Comparison of ENCODE assay signal across 13 mouse cellular contexts in the genomic region with DNA sequence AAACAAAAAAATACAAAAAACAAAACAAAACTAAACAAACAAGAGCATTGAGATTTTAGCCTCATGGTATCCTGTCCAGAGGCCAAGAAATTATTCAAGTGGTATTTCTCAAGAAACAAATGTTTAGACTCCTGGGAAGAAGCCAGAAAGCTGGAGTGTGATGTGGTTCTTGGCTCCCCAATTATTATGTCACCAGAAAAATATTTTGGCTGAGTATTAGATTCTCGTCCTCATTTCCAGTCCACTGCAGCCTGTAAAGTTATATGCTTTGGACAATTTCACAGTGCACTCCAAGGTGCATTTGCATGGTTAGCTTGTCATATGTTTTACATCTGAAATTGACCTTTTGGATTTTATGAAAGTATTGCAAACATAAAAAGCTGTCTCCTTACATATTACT. TPM values are rescaled to one million over a fixed set of nuclear protein-coding genes. Genes with fewer than 3 reads are reported as not detected.
DNase-seq lines count a peak whose midpoint lies in the region; ATAC-seq and TF ChIP-seq lines count a peak whose summit lies in the region.
"Had no signal": no experiment of that assay in that cellular context is flagged by ENCODE, and none has a peak within 500 bp of the region (broad histone marks: within the 10 kb centered on the region; RNA-seq: fewer than 3 reads in every experiment).

No protein-coding gene starts in this region.

- H3K27me3 ChIP-seq in forebrain, postnatal 0 days (ENCODE audit: insufficient read depth, low read length): no peaks in the 10 kb centered on the region
- H3K27me3 ChIP-seq in forebrain, embryonic 16.5 days (replicated peaks; ENCODE audit: control insufficient read depth, insufficient read depth, low read length): no peaks in the 10 kb centered on the region
- no peaks in the 10 kb centered on the region for H3K27me3 ChIP-seq in limb, embryonic 13.5 days
- no peaks in the 10 kb centered on the region for H3K27me3 ChIP-seq in limb, embryonic 10.5 days (ENCODE audit: low read depth, poor library complexity, severe bottlenecking)
- H3K27me3 ChIP-seq: liver, embryonic 13.5 days had no signal

- H3K9me3 ChIP-seq in forebrain, postnatal 0 days (ENCODE audit: low read length): no peaks in the 10 kb centered on the region
- H3K9me3 ChIP-seq in forebrain, embryonic 16.5 days (ENCODE audit: control insufficient read depth, low read length): no peaks in the 10 kb centered on the region
- no peaks in the 10 kb centered on the region for H3K9me3 ChIP-seq in limb, embryonic 13.5 days
- H3K9me3 ChIP-seq in limb, embryonic 10.5 days (replicated peaks): no peaks in the 10 kb centered on the region
- H3K9me3 ChIP-seq: liver, embryonic 13.5 days had no signal

- H3K36me3 ChIP-seq in forebrain, postnatal 0 days (ENCODE audit: insufficient read depth): no peaks in the 10 kb centered on the region
- no peaks in the 10 kb centered on the region for H3K36me3 ChIP-seq in forebrain, embryonic 16.5 days (ENCODE audit: control insufficient read depth, insufficient read depth)
- no peaks in the 10 kb centered on the region for H3K36me3 ChIP-seq in limb, embryonic 13.5 days
- no peaks in the 10 kb centered on the region for H3K36me3 ChIP-seq in limb, embryonic 10.5 days
- H3K36me3 ChIP-seq: liver, embryonic 13.5 days had no signal

- ATAC-seq in forebrain, postnatal 0 days: no peak
- no peak for ATAC-seq in forebrain, embryonic 16.5 days
- ATAC-seq in limb, embryonic 13.5 days (ENCODE audit: low FRiP score, low read depth): peak; percentile 78; the same call in 1 of the 2 replicates
- ATAC-seq in frontal cortex, adult (ENCODE audit: low TSS enrichment): no peak
- ATAC-seq: midbrain, embryonic 16.5 days had no signal

- peak; percentile 1 for DNase-seq in forebrain, postnatal 0 days
- no peak for DNase-seq in limb, embryonic 10.5 days (ENCODE audit: low spot score)
- DNase-seq in fibroblast of lung, adult 2 months (ENCODE audit: low read depth): peak; percentile 45
- peak; percentile 14 for DNase-seq in lung, postnatal 14 days
- DNase-seq in left cerebral cortex, adult 9 months (ENCODE audit: low spot score in 2 of 2): no peak
- DNase-seq: embryo, embryonic 11 days; liver, embryonic 13.5 days had no signal

- no peak overlapping the region for H3K4me2 ChIP-seq in forebrain, postnatal 0 days (ENCODE audit: low read depth)
- no peak overlapping the region for H3K4me2 ChIP-seq in forebrain, embryonic 16.5 days (ENCODE audit: low read length)
- H3K4me2 ChIP-seq in limb, embryonic 13.5 days (replicated peaks): no peak overlapping the region
- H3K4me2 ChIP-seq: liver, embryonic 13.5 days had no signal

- H3K9ac ChIP-seq in forebrain, postnatal 0 days: no peak overlapping the region
- H3K9ac ChIP-seq in forebrain, embryonic 16.5 days (replicated peaks; ENCODE audit: low read depth, low read length): no peak overlapping the region
- H3K9ac ChIP-seq in limb, embryonic 13.5 days: no peak overlapping the region
- H3K9ac ChIP-seq: liver, embryonic 13.5 days had no signal

- WGBS in forebrain, postnatal 0 days: 35% methylated on average over 1 of the region's 1 CpGs
- WGBS in forebrain, embryonic 16.5 days: 55% methylated on average over 1 of the region's 1 CpGs
- WGBS in limb, embryonic 13.5 days: 35% methylated on average over 1 of the region's 1 CpGs
- 68% methylated on average over 1 of the region's 1 CpGs for WGBS in limb, embryonic 10.5 days

- TF ChIP-seq CTCF in forebrain, postnatal 0 days (IDR thresholded peaks at IDR 0.05; ENCODE audit: low read depth): no peak

- no peak overlapping the region for H3K4me3 ChIP-seq in forebrain, postnatal 0 days (ENCODE audit: low read depth, low read length)
- H3K4me3 ChIP-seq in forebrain, embryonic 16.5 days (replicated peaks; ENCODE audit: low read length): no peak overlapping the region
- no peak overlapping the region for H3K4me3 ChIP-seq in limb, embryonic 13.5 days
- H3K4me3 ChIP-seq in limb, embryonic 10.5 days: no peak overlapping the region
- H3K4me3 ChIP-seq: liver, embryonic 13.5 days had no signal

- no peak overlapping the region for H3K27ac ChIP-seq in forebrain, postnatal 0 days (ENCODE audit: low read depth, low read length)
- H3K27ac ChIP-seq in forebrain, embryonic 16.5 days (ENCODE audit: low read length): no peak overlapping the region
- H3K27ac ChIP-seq in limb, embryonic 13.5 days: no peak overlapping the region
- H3K27ac ChIP-seq in limb, embryonic 10.5 days: no peak overlapping the region
- H3K27ac ChIP-seq: liver, embryonic 13.5 days had no signal

- H3K4me1 ChIP-seq in forebrain, postnatal 0 days (ENCODE audit: insufficient read depth): no peaks in the 10 kb centered on the region
- H3K4me1 ChIP-seq in forebrain, embryonic 16.5 days (replicated peaks; ENCODE audit: control insufficient read depth, insufficient read depth, low read length): no peaks in the 10 kb centered on the region
- no peaks in the 10 kb centered on the region for H3K4me1 ChIP-seq in limb, embryonic 13.5 days
- H3K4me1 ChIP-seq in limb, embryonic 10.5 days: no peaks in the 10 kb centered on the region
- H3K4me1 ChIP-seq: liver, embryonic 13.5 days had no signal

RNA-seq across cellular contexts. Expression of a gene that starts 0.8 kb away (rescaled TPM):
- 0.08 and 0.29 TPM in 2 replicates for total RNA-seq in forebrain, postnatal 0 days (2014; rRNA removed)
- 0.65 and 0.83 TPM in 2 replicates for polyA plus RNA-seq in forebrain, postnatal 0 days (2015; fragmentation: Nextera tagmentation; extraction: Ambion mirVana)
- polyA plus RNA-seq in forebrain, embryonic 16.5 days (2015; fragmentation: Nextera tagmentation; extraction: Ambion mirVana): 0.14 TPM in 1 of 2 replicates, not detected in the other
- polyA plus RNA-seq in limb, embryonic 13.5 days (2015; fragmentation: Nextera tagmentation; extraction: Ambion mirVana): not detected in 2 replicates
- polyA plus RNA-seq in limb, embryonic 10.5 days (2016; fragmentation: Nextera tagmentation; extraction: Ambion mirVana): not detected in 2 replicates
- total RNA-seq: hematopoietic stem cell, adult 5-6 weeks had no signal
- polyA plus RNA-seq: liver, embryonic 13.5 days had no signal

RNA-seq across cellular contexts. Expression of a gene that starts 23.8 kb away (rescaled TPM):
- not detected in 2 replicates for total RNA-seq in forebrain, postnatal 0 days (2014; rRNA removed)
- not detected in 2 replicates for polyA plus RNA-seq in forebrain, postnatal 0 days (2015; fragmentation: Nextera tagmentation; extraction: Ambion mirVana)
- not detected in 2 replicates for polyA plus RNA-seq in forebrain, embryonic 16.5 days (2015; fragmentation: Nextera tagmentation; extraction: Ambion mirVana)
- polyA plus RNA-seq in limb, embryonic 13.5 days (2015; fragmentation: Nextera tagmentation; extraction: Ambion mirVana): not detected in 2 replicates
- not detected in 2 replicates for polyA plus RNA-seq in limb, embryonic 10.5 days (2016; fragmentation: Nextera tagmentation; extraction: Ambion mirVana)
- total RNA-seq: hematopoietic stem cell, adult 5-6 weeks; layer of hippocampus, postnatal 10 days had no signal
- polyA plus RNA-seq: liver, embryonic 13.5 days; midbrain, embryonic 16.5 days had no signal

Comparison
In these comparisons a context has a peak if more than half of its experiments do, and no peak if none do; other contexts are left out.
1. DNase-seq: peak in forebrain, postnatal 0 days (single experiment), fibroblast of lung, adult 2 months (single experiment) and lung, postnatal 14 days (single experiment); none in limb, embryonic 10.5 days (single experiment) and left cerebral cortex, adult 9 months (0 of 2).